Mouse (Mus musculus) forebrain, embryonic 13.5 days (tissue): ENCODE results near the gene Celsr2. TPM values are rescaled to one million over a fixed set of nuclear protein-coding genes. Genes with fewer than 3 reads are reported as not detected.

Source experiments
- ATAC-seq: fragments of 200-750 bp; cut with Nextera tagmentation; 2 replicates; pipeline ENCODE4 v1.8.0; 2017
- H3K27ac ChIP-seq: fragments of 300-500 bp; sonication (generic); 2 replicates; pipeline ENCODE4 v1.5.1; 2015; ENCODE audit warnings: inconsistent platforms, mild to moderate bottlenecking, moderate library complexity
- H3K27me3 ChIP-seq: fragments of 300-500 bp; sonication (generic); 2 replicates; pipeline ENCODE4 v1.6.1; 2015; ENCODE audit warnings: mild to moderate bottlenecking, inconsistent platforms
- H3K36me3 ChIP-seq: fragments of 300-500 bp; sonication (generic); 2 replicates; pipeline ENCODE4 v1.6.1; 2015; ENCODE audit warnings: mild to moderate bottlenecking, inconsistent platforms; ENCODE audit not compliant: poor library complexity, severe bottlenecking
- H3K4me1 ChIP-seq: fragments of 300-500 bp; sonication (generic); 2 replicates; pipeline ENCODE4 v1.6.1; 2015; ENCODE audit warnings: inconsistent platforms
- H3K4me2 ChIP-seq: fragments of 300-500 bp; sonication (generic); 2 replicates; pipeline ENCODE4 v1.6.1; 2015; ENCODE audit warnings: inconsistent platforms, mild to moderate bottlenecking, moderate library complexity
- H3K4me3 ChIP-seq: fragments of 300-500 bp; sonication (generic); 2 replicates; pipeline ENCODE4 v1.5.1; 2015; ENCODE audit warnings: mild to moderate bottlenecking, inconsistent platforms
- H3K9ac ChIP-seq: fragments of 300-500 bp; sonication (generic); 2 replicates; pipeline ENCODE4 v1.6.1; 2015; ENCODE audit warnings: mild to moderate bottlenecking, inconsistent platforms
- H3K9me3 ChIP-seq: fragments of 300-500 bp; sonication (generic); replicated peaks from 2 replicates; pipeline ENCODE4 v1.6.1; 2016; ENCODE audit warnings: inconsistent platforms
- WGBS: fragments of 180-500 bp; shearing (Covaris S2); methylation state at CpG from one replicate; pipeline ENCODE4 v1.1.7; 2015; 5-methylcytosine and 5-hydroxymethylcytosine counted together
- polyA plus RNA-seq: library from polyadenylated mRNA; unstranded; fragments of >200 nt; fragmentation: Nextera tagmentation; extraction: Ambion mirVana; gene quantifications from 2 replicates; pipeline ENCODE4 v1.2.1, GENCODE M21; 2015

Gene Celsr2
- polyA plus RNA-seq, 1 experiment from 2014 or later: 45.3 TPM

DNA sequence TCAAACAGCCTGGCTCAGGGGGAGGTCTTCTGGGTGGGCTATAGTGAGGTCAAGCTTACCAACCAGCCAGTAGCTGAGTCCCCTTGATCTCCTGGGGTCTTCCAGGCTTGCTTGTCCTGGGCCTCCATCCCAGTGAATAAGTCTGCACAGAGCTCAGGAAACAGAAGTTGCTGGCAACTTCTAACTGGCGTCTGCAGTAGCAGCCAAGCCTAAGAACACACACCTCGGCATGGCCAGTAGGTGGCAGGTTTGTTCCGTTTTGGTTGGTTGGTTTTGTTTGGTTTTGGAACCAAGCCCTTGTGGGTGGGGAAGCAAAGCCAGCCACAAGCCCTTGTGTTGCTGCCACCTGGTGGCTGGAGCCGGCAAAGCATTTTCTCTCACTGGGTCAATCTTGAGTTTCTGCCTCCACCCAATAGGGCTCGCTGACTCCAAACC is 26.2 kb downstream of the Celsr2 start:
- 0% methylated on average over 5 of the region's 5 CpGs for WGBS
- no peak overlapping the region for H3K4me2 ChIP-seq
- H3K4me1 ChIP-seq: peaks cover 39% of the 10 kb centered on the region
- H3K36me3 ChIP-seq: peaks cover 58% of the 10 kb centered on the region
- no peak overlapping the region for H3K4me3 ChIP-seq
- no peaks in the 10 kb centered on the region for H3K9me3 ChIP-seq
- H3K27me3 ChIP-seq: no peaks in the 10 kb centered on the region
- H3K9ac ChIP-seq: 0 out of 2 replicates have a peak overlapping the region, but pooled peaks have one; percentile 9
- H3K27ac ChIP-seq: peak overlapping the region; percentile 53
- ATAC-seq: peak; percentile 76

DNA sequence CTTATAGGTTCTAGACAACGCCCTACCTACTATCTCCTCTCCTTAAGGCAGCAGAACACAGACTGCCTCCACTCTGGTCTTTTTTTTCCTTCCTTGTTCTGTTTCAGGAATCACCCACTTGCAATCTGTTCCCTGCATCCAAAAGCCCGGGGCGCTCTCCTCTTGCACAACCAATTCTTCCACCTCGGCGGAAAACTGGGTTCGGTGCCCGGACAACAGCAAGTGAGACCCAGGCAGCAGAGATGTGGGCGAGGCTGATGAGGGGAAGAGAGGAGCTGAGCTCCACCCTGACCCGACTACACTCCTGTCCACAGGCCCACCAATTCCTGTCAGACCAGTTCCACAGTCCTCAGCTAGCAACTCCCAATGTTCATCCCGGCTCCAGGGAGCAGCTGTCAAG is 29.2 kb downstream of the Celsr2 start:
- Histone ChIP-seq H3K36me3 (peaks cover 29% of the 10 kb centered on the region), H3K9me3 (no peaks in the 10 kb centered on the region), H3K4me2 (no peak overlapping the region), H3K27ac (no peak overlapping the region), H3K9ac (no peak overlapping the region), H3K27me3 (no peaks in the 10 kb centered on the region), H3K4me1 (peaks cover 48% of the 10 kb centered on the region), H3K4me3 (no peak overlapping the region)
- ATAC-seq: no peak
- 95% methylated on average over 10 of the region's 10 CpGs for WGBS

DNA sequence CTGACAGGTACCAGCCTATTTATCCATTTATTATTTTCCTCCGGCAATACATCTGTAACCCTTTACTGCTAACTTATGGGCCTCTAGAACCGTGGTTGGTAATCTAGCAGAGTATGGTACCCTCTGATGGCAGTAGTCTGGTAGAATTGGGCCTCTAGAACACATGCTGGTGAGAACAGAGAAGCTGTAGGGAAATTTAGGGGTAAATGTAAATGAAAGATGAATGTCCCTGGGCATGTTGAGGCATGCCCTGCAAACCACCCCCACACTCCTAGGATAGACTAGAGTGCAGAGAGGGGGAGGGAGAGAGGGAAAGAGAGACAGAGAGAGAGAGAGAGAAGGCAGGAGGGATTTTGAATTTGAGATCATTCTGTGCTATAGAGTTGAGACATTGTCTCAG is 30.9 kb downstream of the Celsr2 start:
- Histone ChIP-seq H3K9ac (peak overlapping the region; percentile 70), H3K4me3 (peak overlapping the region; percentile 61), H3K36me3 (peaks cover 21% of the 10 kb centered on the region), H3K4me2 (peak overlapping the region; percentile 73), H3K4me1 (peaks cover 46% of the 10 kb centered on the region), H3K9me3 (no peaks in the 10 kb centered on the region), H3K27ac (no peak overlapping the region), H3K27me3 (no peaks in the 10 kb centered on the region)
- WGBS: 43% methylated on average over 2 of the region's 2 CpGs
- ATAC-seq: no peak

GRCm38 (mm10) chr3:108383485-108384354 is 31.6 kb downstream of the Celsr2 start, which contains the start of gene Psrc1:
Gene Psrc1 (plus strand): TSS chr3:108383839.
- 0% methylated on average over 44 of the region's 44 CpGs for WGBS
- ATAC-seq: peak; percentile 93
- Histone ChIP-seq H3K9me3 (no peaks in the 10 kb centered on the region), H3K4me2 (peak within 1 kb of the TSS; percentile 73), H3K4me1 (peaks cover 40% of the 10 kb centered on the region), H3K27ac (peak within 1 kb of the TSS; percentile 63), H3K4me3 (peak within 1 kb of the TSS; percentile 61), H3K27me3 (no peaks in the 10 kb centered on the region), H3K36me3 (peaks cover 21% of the 10 kb centered on the region), H3K9ac (peak within 1 kb of the TSS; percentile 70)

DNA sequence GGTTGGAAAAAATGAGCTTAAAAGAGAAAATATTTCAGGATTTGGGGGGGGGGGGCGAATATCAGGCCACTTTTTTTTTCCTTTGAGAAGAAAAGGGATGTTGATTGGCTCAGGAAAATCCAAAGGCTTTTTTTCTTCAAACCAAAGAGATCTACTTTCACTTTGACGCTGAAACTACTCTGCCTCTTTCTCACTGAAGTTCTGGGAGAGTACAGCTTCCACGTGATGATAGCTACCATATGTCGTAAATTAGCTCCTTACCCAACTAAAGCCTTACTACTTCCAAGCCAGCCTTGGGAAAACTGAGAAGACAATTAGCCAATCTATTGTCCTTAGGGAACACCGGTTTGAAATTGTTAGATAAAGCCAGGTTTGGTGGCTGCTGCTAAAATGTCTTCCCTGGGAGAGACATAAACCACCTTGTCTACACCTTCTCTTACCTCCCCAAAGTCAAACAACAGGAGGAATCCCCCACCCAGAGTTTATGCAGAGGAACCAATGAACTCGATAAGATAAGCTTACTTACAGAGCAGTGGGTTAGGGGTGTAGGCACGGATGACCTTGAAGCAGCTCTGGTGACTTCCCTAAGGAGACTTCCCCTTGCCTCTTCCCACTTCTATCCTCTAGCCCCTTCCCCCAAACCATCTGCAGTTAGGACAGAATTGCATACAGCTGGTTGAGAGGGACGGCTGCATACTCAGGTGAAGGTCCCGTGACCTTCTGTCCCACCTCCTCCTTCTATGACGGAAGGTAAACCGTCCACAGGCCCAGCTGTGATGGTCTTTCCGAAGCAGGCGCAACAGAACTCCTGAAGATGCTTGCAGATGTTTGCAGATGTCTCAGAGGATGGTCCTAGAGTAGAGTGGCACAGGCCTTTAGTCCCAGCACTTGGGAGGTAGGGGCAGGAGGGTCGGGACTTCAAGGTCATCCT is 33.1 kb downstream of the Celsr2 start:
- ATAC-seq: no peak
- no peak overlapping the region for H3K4me3 ChIP-seq
- H3K36me3 ChIP-seq: peaks cover 16% of the 10 kb centered on the region
- no peaks in the 10 kb centered on the region for H3K9me3 ChIP-seq
- H3K27ac ChIP-seq: no peak overlapping the region
- no peaks in the 10 kb centered on the region for H3K27me3 ChIP-seq
- peak overlapping the region; percentile 73 for H3K4me2 ChIP-seq
- 83% methylated on average over 14 of the region's 14 CpGs for WGBS
- no peak overlapping the region for H3K9ac ChIP-seq
- peaks cover 38% of the 10 kb centered on the region for H3K4me1 ChIP-seq

GRCm38 (mm10) chr3:108380695-108381094 is 34.7 kb downstream of the Celsr2 start:
- Histone ChIP-seq H3K4me2 (no peak overlapping the region), H3K4me3 (no peak overlapping the region), H3K27ac (no peak overlapping the region), H3K9ac (no peak overlapping the region), H3K4me1 (peaks cover 32% of the 10 kb centered on the region), H3K36me3 (0 out of 2 replicates have a peak, but pooled peaks cover under 1% of the 10 kb centered on the region), H3K9me3 (no peaks in the 10 kb centered on the region), H3K27me3 (no peaks in the 10 kb centered on the region)
- 76% methylated on average over 6 of the region's 6 CpGs for WGBS
- ATAC-seq: no peak

- Histone ChIP-seq H3K4me2 (no peak overlapping the region), H3K9me3 (no peaks in the 10 kb centered on the region), H3K27me3 (no peaks in the 10 kb centered on the region), H3K4me1 (peaks cover 16% of the 10 kb centered on the region), H3K9ac (no peak overlapping the region), H3K4me3 (no peak overlapping the region), H3K36me3 (no peaks in the 10 kb centered on the region), H3K27ac (no peak overlapping the region)
- WGBS: 67% methylated on average over 7 of the region's 7 CpGs
- no peak for ATAC-seq
Measured at GRCm38 (mm10) chr3:108378875-108379663, 36.3 kb downstream of the Celsr2 start.

GRCm38 (mm10) chr3:108372691-108373090 is 42.7 kb downstream of the Celsr2 start:
- Histone ChIP-seq H3K36me3 (no peaks in the 10 kb centered on the region), H3K4me2 (no peak overlapping the region), H3K27ac (no peak overlapping the region), H3K27me3 (no peaks in the 10 kb centered on the region), H3K4me1 (no peaks in the 10 kb centered on the region), H3K9me3 (no peaks in the 10 kb centered on the region), H3K4me3 (no peak overlapping the region), H3K9ac (no peak overlapping the region)
- ATAC-seq: no peak
- WGBS: 92% methylated on average over 3 of the region's 3 CpGs

- Histone ChIP-seq H3K4me2 (no peak overlapping the region), H3K36me3 (no peaks in the 10 kb centered on the region), H3K9me3 (no peaks in the 10 kb centered on the region), H3K27ac (no peak overlapping the region), H3K4me3 (no peak overlapping the region), H3K9ac (no peak overlapping the region), H3K4me1 (no peaks in the 10 kb centered on the region), H3K27me3 (no peaks in the 10 kb centered on the region)
- WGBS: 67% methylated on average over 3 of the region's 3 CpGs
- no peak for ATAC-seq
Measured at GRCm38 (mm10) chr3:108372274-108372673, 43.1 kb downstream of the Celsr2 start.

DNA sequence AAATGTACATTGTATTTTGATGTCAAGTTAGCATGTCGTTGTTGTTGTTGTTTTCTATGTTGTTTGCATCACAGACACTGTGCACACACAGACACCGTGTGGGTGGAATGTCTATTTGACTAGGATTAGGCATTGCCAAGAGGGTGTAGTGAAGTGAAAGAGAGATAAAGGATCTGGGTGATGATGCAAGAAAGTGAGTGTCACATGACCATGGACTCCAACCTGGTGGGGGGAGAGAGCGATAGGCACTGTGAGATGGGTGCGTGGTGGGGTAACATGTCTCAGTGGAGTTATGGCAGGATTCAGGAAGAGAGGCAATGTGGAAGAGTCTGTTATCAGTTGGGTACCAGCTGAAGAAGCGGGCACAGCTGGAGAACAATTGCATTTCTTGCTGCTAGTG is 46.6 kb downstream of the Celsr2 start:
- Histone ChIP-seq H3K9ac (no peak overlapping the region), H3K27me3 (no peaks in the 10 kb centered on the region), H3K36me3 (no peaks in the 10 kb centered on the region), H3K27ac (no peak overlapping the region), H3K4me2 (no peak overlapping the region), H3K4me1 (peaks cover 7% of the 10 kb centered on the region; the same call in 1 of the 2 replicates), H3K4me3 (no peak overlapping the region), H3K9me3 (no peaks in the 10 kb centered on the region)
- no peak for ATAC-seq
- WGBS: 82% methylated on average over 5 of the region's 5 CpGs

- no peak for ATAC-seq
- Histone ChIP-seq H3K27ac (no peak overlapping the region), H3K4me1 (peaks cover 11% of the 10 kb centered on the region; the same call in 1 of the 2 replicates), H3K4me3 (no peak overlapping the region), H3K4me2 (0 out of 2 replicates have a peak overlapping the region, but pooled peaks have one; percentile 36), H3K27me3 (no peaks in the 10 kb centered on the region), H3K9me3 (no peaks in the 10 kb centered on the region), H3K36me3 (no peaks in the 10 kb centered on the region), H3K9ac (no peak overlapping the region)
- 85% methylated on average over 3 of the region's 3 CpGs for WGBS
Measured at GRCm38 (mm10) chr3:108367828-108368227, 47.5 kb downstream of the Celsr2 start.
